Mouse (Mus musculus): ENCODE measurements around the gene Fnip1. TPM values are rescaled to one million over a fixed set of nuclear protein-coding genes. Genes with fewer than 3 reads are reported as not detected.

Fnip1 gene
- polyA plus RNA-seq, 1 experiment from 2014 or later = 13.4 TPM

GRCm38 (mm10) chr11:54486041-54486440 lies 48.0 kb downstream of the Fnip1 start:
- Histone ChIP-seq H3K27me3 (ENCODE audit: control insufficient read depth, insufficient read depth, low read length) (no peaks in the 10 kb centered on the region), H3K9me3 (replicated peaks; ENCODE audit: control insufficient read depth, low read length) (no peaks in the 10 kb centered on the region), H3K4me2 (ENCODE audit: low read depth, low read length) (no peak overlapping the region), H3K4me3 (replicated peaks; ENCODE audit: low read length) (no peak overlapping the region), H3K27ac (ENCODE audit: low read length) (no peak overlapping the region), H3K36me3 (ENCODE audit: control insufficient read depth, insufficient read depth, low read length) (no peaks in the 10 kb centered on the region), H3K4me1 (ENCODE audit: control insufficient read depth, insufficient read depth, low read length) (no peaks in the 10 kb centered on the region), H3K9ac (ENCODE audit: low read length) (no peak overlapping the region)
- 84% methylated on average over 3 of the region's 3 CpGs for WGBS
- no peak for ATAC-seq (ENCODE audit: insufficient read depth, low FRiP score)

DNA sequence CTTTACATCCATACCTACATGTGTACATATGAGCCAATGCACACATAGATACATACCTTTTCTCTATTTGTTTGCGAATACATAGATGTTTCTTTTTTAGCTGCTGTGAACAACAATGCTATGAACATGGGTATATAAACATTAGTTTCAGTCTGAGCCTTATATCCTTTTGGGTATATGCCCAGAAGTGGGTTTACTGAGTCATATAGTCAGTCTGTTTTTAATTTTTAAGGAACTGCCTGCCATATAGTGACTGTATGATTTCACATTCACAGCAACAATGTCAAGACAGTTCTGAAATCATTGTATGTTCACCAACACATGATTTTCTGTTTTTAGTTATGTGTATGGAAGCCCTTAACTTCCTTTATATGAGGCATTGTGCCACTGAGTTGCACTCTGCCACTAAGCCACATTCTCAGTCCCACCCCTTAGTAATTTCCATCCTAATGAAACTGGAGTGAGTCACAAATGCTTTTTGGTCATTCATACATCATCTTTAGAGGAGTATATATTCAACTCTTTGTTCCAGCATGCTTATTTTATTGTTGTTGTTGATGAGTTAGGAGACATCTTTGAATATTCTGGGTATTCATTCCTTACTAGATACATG lies 54.1 kb downstream of the Fnip1 start:
- H3K27me3 ChIP-seq (ENCODE audit: control insufficient read depth, insufficient read depth, low read length) = no peaks in the 10 kb centered on the region
- no peak overlapping the region for H3K9ac ChIP-seq (ENCODE audit: low read length)
- no peak overlapping the region for H3K4me3 ChIP-seq (replicated peaks; ENCODE audit: low read length)
- H3K36me3 ChIP-seq (ENCODE audit: control insufficient read depth, insufficient read depth, low read length) = peaks cover 5% of the 10 kb centered on the region; the same call in 1 of the 2 replicates
- no peaks in the 10 kb centered on the region for H3K4me1 ChIP-seq (ENCODE audit: control insufficient read depth, insufficient read depth, low read length)
- H3K9me3 ChIP-seq (replicated peaks; ENCODE audit: control insufficient read depth, low read length) = no peaks in the 10 kb centered on the region
- no peak for ATAC-seq (ENCODE audit: insufficient read depth, low FRiP score)
- H3K27ac ChIP-seq (ENCODE audit: low read length) = no peak overlapping the region
- no peak overlapping the region for H3K4me2 ChIP-seq (ENCODE audit: low read depth, low read length)
- WGBS = 95% methylated on average over 1 of the region's 1 CpGs

- 75% methylated on average over 4 of the region's 4 CpGs for WGBS
- H3K4me1 ChIP-seq (ENCODE audit: control insufficient read depth, insufficient read depth, low read length) = no peaks in the 10 kb centered on the region
These were observed 54.6 kb downstream of the Fnip1 start for GRCm38 (mm10) chr11:54492559-54492958.

GRCm38 (mm10) chr11:54499838-54500237 lies 61.8 kb downstream of the Fnip1 start:
- H3K9me3 ChIP-seq (replicated peaks; ENCODE audit: control insufficient read depth, low read length) = no peaks in the 10 kb centered on the region
- 55% methylated on average over 5 of the region's 5 CpGs for WGBS
- no peak for ATAC-seq (ENCODE audit: insufficient read depth, low FRiP score)

More at GRCm38 (mm10) chr11:54492559-54492958, 54.6 kb downstream of the Fnip1 start:
- H3K9me3 ChIP-seq (replicated peaks; ENCODE audit: control insufficient read depth, low read length) = no peaks in the 10 kb centered on the region
- no peak overlapping the region for H3K4me2 ChIP-seq (ENCODE audit: low read depth, low read length)
- no peak overlapping the region for H3K27ac ChIP-seq (ENCODE audit: low read length)
- no peak for ATAC-seq (ENCODE audit: insufficient read depth, low FRiP score)
- H3K4me3 ChIP-seq (replicated peaks; ENCODE audit: low read length) = no peak overlapping the region
- H3K9ac ChIP-seq (ENCODE audit: low read length) = no peak overlapping the region
- peaks cover 5% of the 10 kb centered on the region; the same call in 1 of the 2 replicates for H3K36me3 ChIP-seq (ENCODE audit: control insufficient read depth, insufficient read depth, low read length)
- no peaks in the 10 kb centered on the region for H3K27me3 ChIP-seq (ENCODE audit: control insufficient read depth, insufficient read depth, low read length)

GRCm38 (mm10) chr11:54502546-54503245 lies 64.7 kb downstream of the Fnip1 start:
- Histone ChIP-seq H3K4me1 (ENCODE audit: control insufficient read depth, insufficient read depth, low read length) (no peaks in the 10 kb centered on the region), H3K27ac (ENCODE audit: low read length) (no peak overlapping the region), H3K4me3 (replicated peaks; ENCODE audit: low read length) (no peak overlapping the region), H3K4me2 (ENCODE audit: low read depth, low read length) (no peak overlapping the region), H3K9ac (ENCODE audit: low read length) (no peak overlapping the region), H3K9me3 (replicated peaks; ENCODE audit: control insufficient read depth, low read length) (no peaks in the 10 kb centered on the region), H3K36me3 (ENCODE audit: control insufficient read depth, insufficient read depth, low read length) (no peaks in the 10 kb centered on the region), H3K27me3 (ENCODE audit: control insufficient read depth, insufficient read depth, low read length) (no peaks in the 10 kb centered on the region)
- ATAC-seq (ENCODE audit: insufficient read depth, low FRiP score) = no peak
- 74% methylated on average over 4 of the region's 4 CpGs for WGBS

More at GRCm38 (mm10) chr11:54499838-54500237, 61.8 kb downstream of the Fnip1 start:
- Histone ChIP-seq H3K27me3 (ENCODE audit: control insufficient read depth, insufficient read depth, low read length) (no peaks in the 10 kb centered on the region), H3K4me3 (replicated peaks; ENCODE audit: low read length) (no peak overlapping the region), H3K4me1 (ENCODE audit: control insufficient read depth, insufficient read depth, low read length) (no peaks in the 10 kb centered on the region), H3K9ac (ENCODE audit: low read length) (no peak overlapping the region), H3K36me3 (ENCODE audit: control insufficient read depth, insufficient read depth, low read length) (no peaks in the 10 kb centered on the region), H3K4me2 (ENCODE audit: low read depth, low read length) (no peak overlapping the region), H3K27ac (ENCODE audit: low read length) (no peak overlapping the region)

GRCm38 (mm10) chr11:54513584-54513983 lies 75.6 kb downstream of the Fnip1 start:
- H3K36me3 ChIP-seq (ENCODE audit: control insufficient read depth, insufficient read depth, low read length) = 0 out of 2 replicates have a peak, but pooled peaks cover 8% of the 10 kb centered on the region
- H3K4me3 ChIP-seq (replicated peaks; ENCODE audit: low read length) = no peak overlapping the region
- H3K27me3 ChIP-seq (ENCODE audit: control insufficient read depth, insufficient read depth, low read length) = no peaks in the 10 kb centered on the region
- H3K4me2 ChIP-seq (ENCODE audit: low read depth, low read length) = no peak overlapping the region
- no peak overlapping the region for H3K9ac ChIP-seq (ENCODE audit: low read length)
- no peak for ATAC-seq (ENCODE audit: insufficient read depth, low FRiP score)
- H3K4me1 ChIP-seq (ENCODE audit: control insufficient read depth, insufficient read depth, low read length) = no peaks in the 10 kb centered on the region
- H3K9me3 ChIP-seq (replicated peaks; ENCODE audit: control insufficient read depth, low read length) = no peaks in the 10 kb centered on the region
- H3K27ac ChIP-seq (ENCODE audit: low read length) = no peak overlapping the region

GRCm38 (mm10) chr11:54521927-54522528 lies 84.0 kb downstream of the Fnip1 start:
- WGBS = under 1% methylated on average over 18 of the region's 18 CpGs
- no peak for ATAC-seq (ENCODE audit: insufficient read depth, low FRiP score)

GRCm38 (mm10) chr11:54522529-54523430 lies 84.8 kb downstream of the Fnip1 start, which contains the start of gene Rapgef6:
TSS of gene Rapgef6 (plus strand) at chr11:54522847.
- Histone ChIP-seq H3K4me2 (ENCODE audit: low read depth, low read length) (peak within 1 kb of the TSS; percentile 78), H3K27me3 (ENCODE audit: control insufficient read depth, insufficient read depth, low read length) (no peaks in the 10 kb centered on the region), H3K36me3 (ENCODE audit: control insufficient read depth, insufficient read depth, low read length) (no peaks in the 10 kb centered on the region), H3K4me3 (replicated peaks; ENCODE audit: low read length) (peak within 1 kb of the TSS; percentile 100), H3K9me3 (replicated peaks; ENCODE audit: control insufficient read depth, low read length) (no peaks in the 10 kb centered on the region), H3K9ac (ENCODE audit: low read length) (peak within 1 kb of the TSS; percentile 96), H3K27ac (ENCODE audit: low read length) (peak within 1 kb of the TSS; percentile 98), H3K4me1 (ENCODE audit: control insufficient read depth, insufficient read depth, low read length) (peaks cover 7% of the 10 kb centered on the region; the same call in 1 of the 2 replicates)
- WGBS = under 1% methylated on average over 73 of the region's 73 CpGs
- ATAC-seq (ENCODE audit: insufficient read depth, low FRiP score) = peak; percentile 97

More at GRCm38 (mm10) chr11:54521927-54522528, 84.0 kb downstream of the Fnip1 start:
- Histone ChIP-seq H3K27ac (ENCODE audit: low read length) (peak overlapping the region; percentile 98), H3K9me3 (replicated peaks; ENCODE audit: control insufficient read depth, low read length) (no peaks in the 10 kb centered on the region), H3K36me3 (ENCODE audit: control insufficient read depth, insufficient read depth, low read length) (no peaks in the 10 kb centered on the region), H3K9ac (ENCODE audit: low read length) (peak overlapping the region; percentile 80), H3K4me2 (ENCODE audit: low read depth, low read length) (peak overlapping the region; percentile 65), H3K4me1 (ENCODE audit: control insufficient read depth, insufficient read depth, low read length) (peaks cover 7% of the 10 kb centered on the region; the same call in 1 of the 2 replicates), H3K27me3 (ENCODE audit: control insufficient read depth, insufficient read depth, low read length) (no peaks in the 10 kb centered on the region), H3K4me3 (replicated peaks; ENCODE audit: low read length) (peak overlapping the region; percentile 100)
